Mouse (Mus musculus): ENCODE measurements around the gene C1qtnf6. TPM values are rescaled to one million over a fixed set of nuclear protein-coding genes. Genes with fewer than 3 reads are reported as not detected.

The C1qtnf6 gene
- total and polyA plus RNA-seq, 3 experiments: 0.15 to 1.3 TPM; not detected in 1

- no peaks in the 10 kb centered on the region for H3K4me1 ChIP-seq (ENCODE audit: control insufficient read depth in 1 of 2, insufficient read depth in 2 of 2, low read length in 2 of 2)
Observed at GRCm38 (mm10) chr15:78502437-78503132, 28.6 kb downstream of the C1qtnf6 start.

GRCm38 (mm10) chr15:78494968-78495406 is 36.2 kb downstream of the C1qtnf6 start, which contains the start of gene Il2rb:
Il2rb (minus strand) TSS chr15:78495271.
- H3K9me3 ChIP-seq (replicated peaks; ENCODE audit: insufficient read depth, low read length): no peaks in the 10 kb centered on the region
- no peak within 1 kb of the TSS for H3K4me3 ChIP-seq (ENCODE audit: control insufficient read depth in 1 of 2, insufficient read depth in 1 of 2, low read depth in 2 of 2, low read length in 2 of 2)

More at GRCm38 (mm10) chr15:78502437-78503132, 28.6 kb downstream of the C1qtnf6 start:
- H3K9me3 ChIP-seq (replicated peaks; ENCODE audit: insufficient read depth, low read length): no peaks in the 10 kb centered on the region
- H3K27me3 ChIP-seq (ENCODE audit: control insufficient read depth in 1 of 2, insufficient read depth in 2 of 2, low read length in 2 of 2): no peaks in the 10 kb centered on the region
- H3K4me3 ChIP-seq (ENCODE audit: control insufficient read depth in 1 of 2, insufficient read depth in 1 of 2, low read depth in 2 of 2, low read length in 2 of 2): no peak overlapping the region
- H3K27ac ChIP-seq (ENCODE audit: control insufficient read depth, low read depth, low read length): no peak overlapping the region
- no peak overlapping the region for H3K9ac ChIP-seq (ENCODE audit: control insufficient read depth, low read depth, low read length, poor library complexity, severe bottlenecking)
- TF ChIP-seq ETS1 (IDR thresholded peaks at IDR 0.05; ENCODE audit: low read depth, low read length) (no peak), POLR2AphosphoS2 (IDR thresholded peaks at IDR 0.05; ENCODE audit: low read length) (no peak), ZC3H11A (IDR thresholded peaks at IDR 0.05; ENCODE audit: low read depth, low read length) (no peak), TCF12 (IDR thresholded peaks at IDR 0.05; ENCODE audit: low read depth, low read length) (no peak), KAT2A (conservative IDR thresholded peaks at IDR 0.05; ENCODE audit: low read depth, low read length) (no peak), NELFE (IDR thresholded peaks at IDR 0.05; ENCODE audit: low read depth, low read length) (no peak), ZKSCAN1 (IDR thresholded peaks at IDR 0.05; ENCODE audit: low read depth, low read length) (no peak), CHD1 (IDR thresholded peaks at IDR 0.05; ENCODE audit: low read depth, low read length) (no peak)
- no peaks in the 10 kb centered on the region for H3K36me3 ChIP-seq (ENCODE audit: control insufficient read depth in 1 of 2, insufficient read depth in 2 of 2, low read length in 2 of 2)
- H3K79me2 ChIP-seq (ENCODE audit: control insufficient read depth, insufficient read depth, low read length, poor library complexity): no peaks in the 10 kb centered on the region
- DNase-seq (ENCODE audit: low read depth, low spot score): no peak

GRCm38 (mm10) chr15:78493401-78494010 is 37.7 kb downstream of the C1qtnf6 start:
- H3K4me3 ChIP-seq (ENCODE audit: control insufficient read depth in 1 of 2, insufficient read depth in 1 of 2, low read depth in 2 of 2, low read length in 2 of 2): no peak overlapping the region
- H3K79me2 ChIP-seq (ENCODE audit: control insufficient read depth, insufficient read depth, low read length, poor library complexity): no peaks in the 10 kb centered on the region
- H3K4me1 ChIP-seq (ENCODE audit: control insufficient read depth in 1 of 2, insufficient read depth in 2 of 2, low read length in 2 of 2): no peaks in the 10 kb centered on the region
- no peak for TF ChIP-seq RCOR1 (IDR thresholded peaks at IDR 0.05; ENCODE audit: low read depth, low read length)
- no peak for TF ChIP-seq MYC (IDR thresholded peaks at IDR 0.05; ENCODE audit: low read depth, low read length)
- no peak for TF ChIP-seq SIN3A (IDR thresholded peaks at IDR 0.05; ENCODE audit: low read length)
- TF ChIP-seq BHLHE40 (IDR thresholded peaks at IDR 0.05; ENCODE audit: borderline replicate concordance, low read depth, low read length): no peak
- TF ChIP-seq CHD1 (IDR thresholded peaks at IDR 0.05; ENCODE audit: low read depth, low read length): no peak
- TF ChIP-seq MAZ (IDR thresholded peaks at IDR 0.05; ENCODE audit: low read depth, low read length): no peak
- no peak for TF ChIP-seq UBTF (IDR thresholded peaks at IDR 0.05; ENCODE audit: borderline replicate concordance, insufficient read depth, low read depth, low read length)
- TF ChIP-seq CTCF (IDR thresholded peaks at IDR 0.05 in 2 of 3, conservative IDR thresholded peaks at IDR 0.05 in 1 of 3; ENCODE audit: control insufficient read depth in 1 of 3, insufficient read depth in 1 of 3, low read depth in 2 of 3, low read length in 3 of 3, poor library complexity in 1 of 3, severe bottlenecking in 1 of 3): no peak
- no peaks in the 10 kb centered on the region for H3K36me3 ChIP-seq (ENCODE audit: control insufficient read depth in 1 of 2, insufficient read depth in 2 of 2, low read length in 2 of 2)
- no peaks in the 10 kb centered on the region for H3K9me3 ChIP-seq (replicated peaks; ENCODE audit: insufficient read depth, low read length)
- no peak overlapping the region for H3K27ac ChIP-seq (ENCODE audit: control insufficient read depth, low read depth, low read length)
- H3K27me3 ChIP-seq (ENCODE audit: control insufficient read depth in 1 of 2, insufficient read depth in 2 of 2, low read length in 2 of 2): peaks cover 0 to 2% of the 10 kb centered on the region in 2 experiments; a peak in 2 of 4 replicates
- H3K9ac ChIP-seq (ENCODE audit: control insufficient read depth, low read depth, low read length, poor library complexity, severe bottlenecking): no peak overlapping the region
- DNase-seq (ENCODE audit: low read depth, low spot score): no peak

More at GRCm38 (mm10) chr15:78494968-78495406, 36.2 kb downstream of the C1qtnf6 start, which contains the start of gene Il2rb:
- Histone ChIP-seq H3K4me1 (ENCODE audit: control insufficient read depth in 1 of 2, insufficient read depth in 2 of 2, low read length in 2 of 2) (no peaks in the 10 kb centered on the region), H3K36me3 (ENCODE audit: control insufficient read depth in 1 of 2, insufficient read depth in 2 of 2, low read length in 2 of 2) (no peaks in the 10 kb centered on the region), H3K27ac (ENCODE audit: control insufficient read depth, low read depth, low read length) (no peak within 1 kb of the TSS), H3K79me2 (ENCODE audit: control insufficient read depth, insufficient read depth, low read length, poor library complexity) (no peaks in the 10 kb centered on the region), H3K27me3 (ENCODE audit: control insufficient read depth in 1 of 2, insufficient read depth in 2 of 2, low read length in 2 of 2) (no peaks in the 10 kb centered on the region), H3K9ac (ENCODE audit: control insufficient read depth, low read depth, low read length, poor library complexity, severe bottlenecking) (no peak within 1 kb of the TSS)
- TF ChIP-seq SIN3A (IDR thresholded peaks at IDR 0.05; ENCODE audit: low read length) (no peak), E2F4 (IDR thresholded peaks at IDR 0.05; ENCODE audit: borderline replicate concordance, low read depth, low read length) (no peak), MAX (IDR thresholded peaks at IDR 0.05; ENCODE audit: low read length) (no peak), CTCF (IDR thresholded peaks at IDR 0.05 in 2 of 3, conservative IDR thresholded peaks at IDR 0.05 in 1 of 3; ENCODE audit: control insufficient read depth in 1 of 3, insufficient read depth in 1 of 3, low read depth in 2 of 3, low read length in 3 of 3, poor library complexity in 1 of 3, severe bottlenecking in 1 of 3) (no peak), NRF1 (IDR thresholded peaks at IDR 0.05; ENCODE audit: insufficient read depth, low read depth, low read length, poor library complexity, severe bottlenecking) (no peak), POLR2AphosphoS5 (IDR thresholded peaks at IDR 0.05; ENCODE audit: borderline replicate concordance, low read depth, low read length) (no peak), MXI1 (IDR thresholded peaks at IDR 0.05; ENCODE audit: low read depth, low read length) (no peak), BHLHE40 (IDR thresholded peaks at IDR 0.05; ENCODE audit: borderline replicate concordance, low read depth, low read length) (no peak), CHD1 (IDR thresholded peaks at IDR 0.05; ENCODE audit: low read depth, low read length) (no peak), TAL1 (IDR thresholded peaks at IDR 0.05; ENCODE audit: low read length) (no peak)
- no peak for DNase-seq (ENCODE audit: low read depth, low spot score)

Measured in MEL (cell line).